Mouse (Mus musculus) bone marrow, adult 2 months (tissue): ENCODE results near the gene Gnai1. TPM values are rescaled to one million over a fixed set of nuclear protein-coding genes. Genes with fewer than 3 reads are reported as not detected.

ENCODE experiments used
- H3K27ac ChIP-seq: fragments of 200-500 bp; 2 replicates; pipeline ENCODE4 v1.5.1; 2012; ENCODE audit warnings: low read depth, mild to moderate bottlenecking, control low read depth, inconsistent platforms, low read length; ENCODE audit not compliant: control insufficient read depth, poor library complexity, insufficient read depth
- H3K4me1 ChIP-seq: fragments of 200-500 bp; 2 replicates; pipeline ENCODE4 v1.6.1; 2011; ENCODE audit warnings: low read length; ENCODE audit not compliant: control insufficient read depth, insufficient read depth
- H3K4me3 ChIP-seq: fragments of 200-500 bp; replicated peaks from 2 replicates; pipeline ENCODE3; 2011; ENCODE audit warnings: mild to moderate bottlenecking, low read depth, low read length, control low read depth; ENCODE audit not compliant: control insufficient read depth
- CTCF ChIP-seq: fragments of 200-500 bp; IDR thresholded peaks from 2 replicates; pipeline ENCODE4 v1.5.1; 2011; ENCODE audit warnings: low read length, control low read depth; ENCODE audit not compliant: control insufficient read depth, insufficient read depth
- POLR2A ChIP-seq: fragments of 200-500 bp; IDR thresholded peaks from 2 replicates; pipeline ENCODE4 v1.6.1; 2011; ENCODE audit warnings: low read depth, mild to moderate bottlenecking, control low read depth, low read length, borderline replicate concordance; ENCODE audit not compliant: control insufficient read depth
- WGBS: fragments of 180-500 bp; shearing (Covaris S2); methylation state at CpG from one replicate; pipeline ENCODE4 v1.1.7; 2018; 5-methylcytosine and 5-hydroxymethylcytosine counted together
- polyA plus RNA-seq: library from polyadenylated mRNA; stranded (reverse); fragments of >200 nt; gene quantifications from 2 replicates; pipeline ENCODE4 v1.2.4, GENCODE M21; 2011; ENCODE audit warnings: low replicate concordance; ENCODE audit not compliant: missing spikeins, insufficient read depth, insufficient read length

Gnai1 gene
- polyA plus RNA-seq, 1 experiment: 1.9 TPM

GRCm38 (mm10) chr5:18273291-18274284, 86.6 kb downstream of the Gnai1 start:
- Histone ChIP-seq H3K4me3 (no peak overlapping the region), H3K27ac (no peak overlapping the region), H3K4me1 (no peaks in the 10 kb centered on the region)
- 82% methylated on average over 11 of the region's 11 CpGs for WGBS
- no peak for TF ChIP-seq POLR2A

- Histone ChIP-seq H3K4me1 (no peaks in the 10 kb centered on the region), H3K27ac (no peak overlapping the region), H3K4me3 (no peak overlapping the region)
- no peak for TF ChIP-seq POLR2A
- TF ChIP-seq CTCF: no peak
- 71% methylated on average over 5 of the region's 5 CpGs for WGBS
Observed at GRCm38 (mm10) chr5:18250379-18251017, 109.7 kb downstream of the Gnai1 start.

- no peak overlapping the region for H3K27ac ChIP-seq
- H3K4me1 ChIP-seq: no peaks in the 10 kb centered on the region
- no peak for TF ChIP-seq CTCF
- no peak for TF ChIP-seq POLR2A
- WGBS: 78% methylated on average over 5 of the region's 5 CpGs
- no peak overlapping the region for H3K4me3 ChIP-seq
Observed at GRCm38 (mm10) chr5:18249132-18249531, 111.0 kb downstream of the Gnai1 start.

GRCm38 (mm10) chr5:18229396-18229795, 130.8 kb downstream of the Gnai1 start:
- H3K4me3 ChIP-seq: no peak overlapping the region
- H3K4me1 ChIP-seq: no peaks in the 10 kb centered on the region
- WGBS: 36% methylated on average over 1 of the region's 1 CpGs
- no peak for TF ChIP-seq POLR2A
- TF ChIP-seq CTCF: no peak
- no peak overlapping the region for H3K27ac ChIP-seq

GRCm38 (mm10) chr5:18228866-18229265, 131.3 kb downstream of the Gnai1 start:
- H3K27ac ChIP-seq: no peak overlapping the region
- 67% methylated on average over 7 of the region's 7 CpGs for WGBS
- H3K4me3 ChIP-seq: no peak overlapping the region
- no peak for TF ChIP-seq CTCF
- no peak for TF ChIP-seq POLR2A
- H3K4me1 ChIP-seq: no peaks in the 10 kb centered on the region

- no peaks in the 10 kb centered on the region for H3K4me1 ChIP-seq
- no peak overlapping the region for H3K27ac ChIP-seq
- no peak for TF ChIP-seq POLR2A
- no peak for TF ChIP-seq CTCF
- H3K4me3 ChIP-seq: no peak overlapping the region
- WGBS: 53% methylated on average over 1 of the region's 1 CpGs
Observed at GRCm38 (mm10) chr5:18220873-18221272, 139.3 kb downstream of the Gnai1 start.

- Histone ChIP-seq H3K27ac (no peak overlapping the region), H3K4me1 (no peaks in the 10 kb centered on the region), H3K4me3 (no peak overlapping the region)
- 57% methylated on average over 2 of the region's 2 CpGs for WGBS
- TF ChIP-seq CTCF: no peak
- TF ChIP-seq POLR2A: no peak
Observed at GRCm38 (mm10) chr5:18218292-18218691, 141.9 kb downstream of the Gnai1 start.

GRCm38 (mm10) chr5:18217856-18218255, 142.3 kb downstream of the Gnai1 start:
- Histone ChIP-seq H3K27ac (no peak overlapping the region), H3K4me3 (no peak overlapping the region), H3K4me1 (no peaks in the 10 kb centered on the region)
- TF ChIP-seq POLR2A (no peak), CTCF (no peak)
